Mouse (Mus musculus) neural tube, embryonic 15.5 days (tissue): ENCODE data around the gene Ephb4. TPM values are rescaled to one million over a fixed set of nuclear protein-coding genes. Genes with fewer than 3 reads are reported as not detected.

ENCODE experiments used
- ATAC-seq: fragments of 200-750 bp; cut with Nextera tagmentation; 2 replicates; pipeline ENCODE4 v1.8.0; 2017; ENCODE audit warnings: mild to moderate bottlenecking, moderate TSS enrichment, moderate library complexity; ENCODE audit not compliant: low FRiP score
- H3K27ac ChIP-seq: fragments of 300-500 bp; sonication (generic); replicated peaks from 2 replicates; pipeline ENCODE4 v1.5.1; 2015; ENCODE audit warnings: mild to moderate bottlenecking, inconsistent platforms
- H3K27me3 ChIP-seq: fragments of 300-500 bp; sonication (generic); replicated peaks from 2 replicates; pipeline ENCODE4 v1.6.1; 2015; ENCODE audit warnings: inconsistent platforms
- H3K36me3 ChIP-seq: fragments of 300-500 bp; sonication (generic); 2 replicates; pipeline ENCODE4 v1.6.1; 2015; ENCODE audit warnings: inconsistent platforms
- H3K4me1 ChIP-seq: fragments of 300-500 bp; sonication (generic); 2 replicates; pipeline ENCODE4 v1.6.1; 2015; ENCODE audit warnings: inconsistent platforms
- H3K4me2 ChIP-seq: fragments of 300-500 bp; sonication (generic); 2 replicates; pipeline ENCODE4 v1.6.1; 2015; ENCODE audit warnings: inconsistent platforms, mild to moderate bottlenecking, moderate library complexity
- H3K4me3 ChIP-seq: fragments of 300-500 bp; sonication (generic); replicated peaks from 2 replicates; pipeline ENCODE4 v1.5.1; 2015; ENCODE audit warnings: mild to moderate bottlenecking, inconsistent platforms
- H3K9ac ChIP-seq: fragments of 300-500 bp; sonication (generic); replicated peaks from 2 replicates; pipeline ENCODE4 v1.6.1; 2015; ENCODE audit warnings: mild to moderate bottlenecking, inconsistent platforms
- H3K9me3 ChIP-seq: fragments of 300-500 bp; sonication (generic); replicated peaks from 2 replicates; pipeline ENCODE4 v1.6.1; 2016; ENCODE audit warnings: inconsistent platforms
- WGBS: fragments of 180-500 bp; shearing (Covaris S2); methylation state at CpG from one replicate; pipeline ENCODE4 v1.1.7; 2015; ENCODE audit warnings: mixed read lengths; 5-methylcytosine and 5-hydroxymethylcytosine counted together
- polyA plus RNA-seq: library from polyadenylated mRNA; unstranded; fragments of >200 nt; fragmentation: Nextera tagmentation; extraction: Ambion mirVana; gene quantifications from 2 replicates; pipeline ENCODE4 v1.2.1, GENCODE M21; 2015

Gene Ephb4
- polyA plus RNA-seq, 1 experiment from 2014 or later = 6.9 TPM

DNA sequence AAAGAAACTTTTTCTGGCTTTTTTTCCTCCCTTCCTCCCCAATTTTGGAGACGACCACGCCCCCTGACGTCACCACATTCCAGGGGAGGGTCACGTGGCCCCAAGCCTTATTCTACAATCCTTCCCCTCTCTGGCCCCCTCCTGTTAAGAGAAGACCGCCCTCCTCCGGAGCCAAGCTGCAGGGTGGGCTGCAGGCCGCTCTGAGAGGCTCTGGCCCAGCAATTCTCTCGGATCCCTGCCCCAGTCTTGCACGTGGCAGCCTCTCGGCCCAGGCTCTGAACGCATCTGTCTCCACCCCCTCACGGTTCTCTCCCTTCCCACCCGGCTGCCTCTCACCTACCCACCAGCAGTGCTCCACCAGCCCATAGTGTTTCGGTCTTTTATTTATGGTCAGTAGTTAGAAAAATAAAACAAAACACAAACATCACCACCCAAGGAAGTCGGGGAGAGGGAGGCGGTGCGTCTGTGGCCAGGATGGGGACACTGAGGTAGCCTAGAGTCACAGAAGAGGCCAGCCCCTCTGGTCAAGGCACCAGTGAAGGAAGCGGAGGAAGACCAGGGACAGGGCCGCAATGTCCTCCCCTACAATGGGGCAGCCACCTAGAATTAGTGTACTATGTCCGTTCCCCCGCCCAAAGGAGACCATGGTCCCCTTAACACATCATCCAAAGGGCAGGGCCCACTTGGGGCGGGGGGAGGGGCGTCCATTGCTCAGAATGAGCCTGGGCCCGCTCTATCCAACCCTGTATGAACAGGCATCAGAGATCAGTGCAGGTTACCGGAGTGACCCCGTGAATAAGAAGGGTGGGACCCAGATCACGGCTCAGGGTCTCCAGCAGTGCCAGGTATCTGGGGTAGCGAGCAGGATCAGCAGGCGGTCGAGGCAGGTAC lies 35.5 kb upstream of the Ephb4 start, which contains the start of gene Trip6:
Gene Trip6 (minus strand): TSS at position 212 of the 891 bp plus-strand sequence.
- peaks cover 33% of the 10 kb centered on the region for H3K36me3 ChIP-seq
- H3K4me1 ChIP-seq = peaks cover 26% of the 10 kb centered on the region
- H3K9me3 ChIP-seq = no peaks in the 10 kb centered on the region
- WGBS = 18% methylated on average over 30 of the region's 30 CpGs
- H3K4me2 ChIP-seq = peak within 1 kb of the TSS; percentile 56
- H3K27me3 ChIP-seq = no peaks in the 10 kb centered on the region
- peak within 1 kb of the TSS; percentile 38 for H3K4me3 ChIP-seq
- peak within 1 kb of the TSS; percentile 46 for H3K9ac ChIP-seq
- ATAC-seq = peak; percentile 70
- H3K27ac ChIP-seq = peak within 1 kb of the TSS; percentile 73

DNA sequence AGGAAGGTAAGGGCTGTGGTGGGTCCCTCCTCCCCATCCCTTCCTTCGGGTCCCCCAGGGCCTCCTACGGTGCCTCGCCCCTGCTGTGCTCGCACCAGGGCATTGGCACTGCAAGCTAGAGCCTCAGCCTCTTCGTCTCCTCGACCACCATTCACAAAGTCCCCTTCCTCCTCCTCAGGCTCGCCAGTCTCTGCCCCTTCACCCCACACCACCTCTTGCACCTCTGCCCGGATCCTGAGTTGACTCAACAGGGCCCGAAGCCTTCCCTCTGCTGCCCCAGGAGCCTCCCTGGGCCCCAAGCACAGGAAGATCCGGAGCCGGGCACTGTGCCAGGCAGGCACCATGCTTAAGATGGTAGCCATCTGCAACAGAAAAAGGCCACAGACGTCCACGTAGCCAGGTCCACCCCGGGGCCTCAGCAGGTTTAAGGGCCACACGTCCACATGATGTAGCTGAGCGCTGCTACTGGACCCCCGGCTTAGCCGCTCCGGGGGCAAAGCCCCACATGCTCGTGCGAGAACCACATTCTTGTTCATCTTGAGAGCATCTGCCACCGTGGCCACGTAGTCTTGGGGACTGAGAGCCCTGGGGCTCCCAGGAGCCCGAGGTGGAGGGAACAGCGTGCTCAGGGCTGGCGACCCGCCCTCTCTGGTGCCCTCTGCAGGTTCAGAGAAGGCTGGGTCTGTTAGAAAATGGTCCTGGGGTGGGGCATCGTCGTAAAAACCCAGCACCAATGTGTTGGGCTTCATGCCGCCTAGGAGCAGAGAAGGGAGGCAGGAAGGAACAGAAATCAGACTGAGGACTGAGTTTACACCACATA lies 34.6 kb upstream of the Ephb4 start:
- Histone ChIP-seq H3K9ac (no peak overlapping the region), H3K36me3 (peaks cover 34% of the 10 kb centered on the region), H3K27ac (peak overlapping the region; percentile 73; the same call in 1 of the 2 replicates), H3K4me3 (no peak overlapping the region), H3K4me1 (peaks cover 26% of the 10 kb centered on the region), H3K9me3 (no peaks in the 10 kb centered on the region), H3K4me2 (peak overlapping the region; percentile 56; the same call in 1 of the 2 replicates), H3K27me3 (no peaks in the 10 kb centered on the region)
- 40% methylated on average over 30 of the region's 30 CpGs for WGBS
- no peak for ATAC-seq

DNA sequence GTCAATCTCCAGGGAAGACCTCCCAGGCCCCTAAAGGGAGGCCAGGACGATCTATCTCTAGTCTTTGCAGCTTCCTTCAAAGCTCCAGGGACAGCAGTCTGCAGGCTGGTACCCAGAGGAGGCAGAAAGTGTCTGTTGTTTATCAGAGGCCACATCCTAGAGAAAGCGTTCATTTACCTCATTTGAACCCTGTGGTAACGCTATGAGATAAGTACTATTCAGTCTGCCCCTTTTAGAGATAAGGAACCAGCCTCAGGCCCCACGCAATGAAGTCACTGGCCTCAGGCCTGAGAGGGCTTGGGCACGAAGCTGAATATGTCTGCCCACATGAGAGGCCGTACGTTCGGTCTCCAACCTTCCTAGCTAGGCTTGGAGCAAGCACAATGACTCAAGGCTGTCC lies 32.5 kb upstream of the Ephb4 start:
- H3K4me1 ChIP-seq = peaks cover 26% of the 10 kb centered on the region
- no peak overlapping the region for H3K9ac ChIP-seq
- no peaks in the 10 kb centered on the region for H3K9me3 ChIP-seq
- H3K27me3 ChIP-seq = no peaks in the 10 kb centered on the region
- no peak for ATAC-seq
- H3K4me2 ChIP-seq = no peak overlapping the region
- H3K27ac ChIP-seq = no peak overlapping the region
- H3K4me3 ChIP-seq = no peak overlapping the region
- WGBS = 90% methylated on average over 8 of the region's 8 CpGs
- H3K36me3 ChIP-seq = peaks cover 51% of the 10 kb centered on the region

DNA sequence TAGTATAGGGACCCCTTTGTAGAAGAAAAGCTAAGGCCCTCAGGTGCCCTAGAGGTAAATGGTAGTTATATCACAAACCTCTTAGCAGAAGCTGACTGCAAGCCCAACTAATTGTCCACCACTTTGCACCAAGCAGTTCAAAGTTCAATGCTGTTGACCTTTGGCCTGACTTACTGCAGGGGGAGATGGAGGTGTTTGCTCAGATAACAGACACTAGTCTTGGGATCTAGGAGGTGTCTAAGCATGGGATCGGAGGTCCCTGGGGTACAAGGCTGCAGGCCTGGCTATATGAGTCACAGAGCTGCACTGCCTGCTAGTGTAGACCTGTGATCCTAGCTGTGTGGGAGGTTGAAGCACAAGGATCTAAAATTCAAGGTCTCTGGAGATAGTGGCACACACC lies 31.3 kb upstream of the Ephb4 start:
- H3K9ac ChIP-seq = no peak overlapping the region
- peaks cover 60% of the 10 kb centered on the region for H3K36me3 ChIP-seq
- H3K9me3 ChIP-seq = no peaks in the 10 kb centered on the region
- H3K27me3 ChIP-seq = no peaks in the 10 kb centered on the region
- no peak for ATAC-seq
- H3K4me3 ChIP-seq = no peak overlapping the region
- 91% methylated on average over 1 of the region's 1 CpGs for WGBS
- peaks cover 20% of the 10 kb centered on the region for H3K4me1 ChIP-seq
- no peak overlapping the region for H3K4me2 ChIP-seq
- H3K27ac ChIP-seq = no peak overlapping the region

DNA sequence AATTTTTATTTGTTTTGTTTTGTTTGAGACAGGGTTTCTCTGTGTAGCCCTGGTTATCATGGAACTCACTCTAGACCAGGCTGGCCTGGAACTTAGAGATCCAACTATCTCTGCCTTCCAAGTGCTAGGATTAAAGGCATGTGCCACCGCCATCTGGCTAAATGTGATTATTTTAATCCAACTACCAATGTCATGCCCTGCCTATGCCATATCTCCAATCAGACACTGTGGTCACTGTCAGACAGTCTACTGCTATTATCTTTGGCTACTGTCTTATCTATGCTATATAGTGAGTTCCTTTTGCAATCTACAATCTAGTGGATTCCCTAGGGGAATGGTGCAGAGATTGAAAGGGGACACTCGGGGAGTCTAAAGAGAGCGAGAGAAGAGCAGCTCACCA lies 28.9 kb upstream of the Ephb4 start:
- Histone ChIP-seq H3K27me3 (no peaks in the 10 kb centered on the region), H3K36me3 (peaks cover 71% of the 10 kb centered on the region), H3K27ac (no peak overlapping the region), H3K9ac (no peak overlapping the region), H3K4me1 (no peaks in the 10 kb centered on the region), H3K4me3 (no peak overlapping the region), H3K4me2 (no peak overlapping the region), H3K9me3 (no peaks in the 10 kb centered on the region)
- 95% methylated on average over 3 of the region's 3 CpGs for WGBS
- no peak for ATAC-seq

DNA sequence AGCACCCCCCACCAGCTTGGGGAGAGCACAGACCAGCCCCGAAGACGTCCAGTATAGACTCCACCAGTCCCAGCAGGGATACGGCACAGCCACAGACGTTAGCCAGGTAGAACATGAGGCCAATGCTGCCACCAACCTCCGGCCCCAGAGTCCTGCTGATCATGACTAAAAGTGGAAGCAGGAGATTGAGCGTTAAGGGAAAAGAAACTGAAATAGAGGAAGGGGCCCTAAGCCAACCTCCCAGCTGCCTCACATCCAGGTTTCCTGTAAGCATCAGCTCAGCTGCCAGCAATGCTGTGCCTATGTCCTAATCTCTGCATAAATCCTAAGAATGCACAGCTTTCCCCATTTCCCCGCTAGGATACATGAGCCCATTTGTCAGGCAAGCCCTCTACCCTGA lies 19.0 kb upstream of the Ephb4 start:
- WGBS = 89% methylated on average over 7 of the region's 7 CpGs
- Histone ChIP-seq H3K36me3 (peaks cover 15% of the 10 kb centered on the region), H3K4me3 (no peak overlapping the region), H3K27me3 (no peaks in the 10 kb centered on the region), H3K4me1 (peaks cover 20% of the 10 kb centered on the region), H3K9ac (no peak overlapping the region), H3K27ac (no peak overlapping the region), H3K9me3 (no peaks in the 10 kb centered on the region), H3K4me2 (no peak overlapping the region)
- no peak for ATAC-seq

DNA sequence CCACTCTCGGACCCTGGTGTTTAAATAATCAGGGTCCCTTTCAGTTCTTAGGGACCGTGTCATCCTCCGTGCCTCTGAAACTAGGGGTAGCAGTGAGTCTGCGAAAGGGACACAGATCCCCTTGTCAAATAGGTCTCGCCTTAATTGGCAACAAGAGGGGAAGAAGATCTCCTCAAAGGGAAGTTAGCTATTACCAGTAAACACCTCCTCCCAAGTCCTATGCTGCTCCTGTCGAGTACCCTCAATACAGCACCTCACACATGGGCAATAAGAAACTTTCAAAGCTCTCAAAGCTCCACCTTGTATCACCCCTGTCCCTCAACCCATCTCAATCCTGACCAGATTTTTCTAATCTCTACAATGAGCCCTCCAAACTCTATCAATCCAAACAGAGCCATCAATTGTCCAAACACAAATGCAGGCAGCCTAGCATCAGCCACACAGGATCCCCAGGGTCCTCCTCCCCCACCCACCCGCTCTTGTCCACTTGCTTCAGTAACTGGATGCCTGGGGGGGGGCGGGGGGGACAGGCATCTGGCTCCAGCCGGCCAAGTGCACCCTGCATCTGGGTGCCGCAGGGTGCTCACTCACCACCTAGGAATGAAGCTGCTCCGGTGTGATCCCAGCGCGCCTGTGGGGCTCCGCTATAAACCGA lies 16.9 kb upstream of the Ephb4 start:
- WGBS = 14% methylated on average over 15 of the region's 15 CpGs
- Histone ChIP-seq H3K27ac (peak overlapping the region; percentile 76), H3K9me3 (no peaks in the 10 kb centered on the region), H3K4me1 (peaks cover 26% of the 10 kb centered on the region), H3K4me3 (peak overlapping the region; percentile 62), H3K36me3 (peaks cover 3% of the 10 kb centered on the region), H3K4me2 (peak overlapping the region; percentile 91), H3K9ac (peak overlapping the region; percentile 76), H3K27me3 (no peaks in the 10 kb centered on the region)
- ATAC-seq = peak; percentile 43

DNA sequence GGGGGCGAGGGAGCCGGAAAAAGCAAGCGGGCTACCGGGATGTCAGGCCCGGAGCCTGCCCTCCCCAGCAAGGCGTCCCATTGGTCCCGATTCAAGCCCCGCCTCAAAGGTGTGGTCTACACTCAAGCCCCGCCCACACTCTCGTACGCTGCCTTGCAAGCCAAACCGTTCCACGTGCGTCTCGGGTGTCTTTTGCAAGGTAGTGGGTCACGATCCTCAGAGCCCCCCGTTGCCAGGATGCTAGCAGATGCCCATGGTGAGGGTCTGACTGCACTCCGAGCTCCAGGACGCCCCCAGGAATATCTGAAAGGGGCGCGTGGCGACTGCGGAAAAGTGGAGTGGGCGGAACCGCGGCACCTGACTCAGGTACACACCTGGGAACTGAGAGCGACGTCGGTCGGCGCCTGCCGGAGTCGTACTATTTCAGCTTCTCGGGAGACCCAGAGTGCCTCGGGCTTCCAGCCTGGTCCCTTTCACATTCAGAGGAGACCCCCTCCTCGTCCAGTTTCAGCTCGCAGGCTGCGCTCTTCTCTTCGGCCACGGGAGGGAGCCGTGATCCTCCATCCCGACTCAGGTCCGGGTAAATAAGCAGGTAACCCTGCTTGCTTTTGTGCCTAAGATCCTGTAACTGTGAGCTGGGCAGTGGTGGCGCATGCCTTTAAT lies 16.3 kb upstream of the Ephb4 start, which contains the start of gene Slc12a9:
Gene Slc12a9 (minus strand): TSS at position 86 of the 663 bp plus-strand sequence.
- peak within 1 kb of the TSS; percentile 91 for H3K4me2 ChIP-seq
- H3K9me3 ChIP-seq = no peaks in the 10 kb centered on the region
- H3K4me1 ChIP-seq = peaks cover 28% of the 10 kb centered on the region
- peak within 1 kb of the TSS; percentile 76 for H3K27ac ChIP-seq
- H3K9ac ChIP-seq = peak within 1 kb of the TSS; percentile 76
- H3K36me3 ChIP-seq = no peaks in the 10 kb centered on the region; the same call in 1 of the 2 replicates
- ATAC-seq = peak; percentile 93
- under 1% methylated on average over 44 of the region's 44 CpGs for WGBS
- H3K4me3 ChIP-seq = peak within 1 kb of the TSS; percentile 62
- H3K27me3 ChIP-seq = no peaks in the 10 kb centered on the region

DNA sequence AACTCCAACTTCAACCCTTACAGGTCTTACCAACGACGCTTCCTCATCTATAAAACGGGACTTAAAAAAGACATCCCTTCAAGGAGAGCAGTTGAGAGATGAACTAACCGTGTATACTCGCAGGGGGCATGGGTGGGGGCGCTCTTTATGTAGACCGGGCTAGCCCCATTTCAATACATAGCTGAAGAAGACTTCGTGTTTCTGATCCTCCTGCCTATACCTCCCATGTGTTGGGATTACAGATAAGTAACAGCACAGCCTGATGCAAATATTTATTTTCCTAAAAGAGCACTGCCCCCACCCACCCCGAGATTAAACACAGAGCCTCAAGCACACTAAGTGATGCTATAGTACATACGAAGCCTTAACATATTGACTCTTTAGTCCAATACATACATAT lies 15.6 kb upstream of the Ephb4 start:
- Histone ChIP-seq H3K4me3 (peak overlapping the region; percentile 62), H3K4me2 (peak overlapping the region; percentile 91), H3K27me3 (no peaks in the 10 kb centered on the region), H3K27ac (peak overlapping the region; percentile 76; the same call in 1 of the 2 replicates), H3K4me1 (peaks cover 34% of the 10 kb centered on the region), H3K9ac (no peak overlapping the region), H3K9me3 (no peaks in the 10 kb centered on the region), H3K36me3 (no peaks in the 10 kb centered on the region; the same call in 1 of the 2 replicates)
- 61% methylated on average over 10 of the region's 10 CpGs for WGBS
- ATAC-seq = no peak

DNA sequence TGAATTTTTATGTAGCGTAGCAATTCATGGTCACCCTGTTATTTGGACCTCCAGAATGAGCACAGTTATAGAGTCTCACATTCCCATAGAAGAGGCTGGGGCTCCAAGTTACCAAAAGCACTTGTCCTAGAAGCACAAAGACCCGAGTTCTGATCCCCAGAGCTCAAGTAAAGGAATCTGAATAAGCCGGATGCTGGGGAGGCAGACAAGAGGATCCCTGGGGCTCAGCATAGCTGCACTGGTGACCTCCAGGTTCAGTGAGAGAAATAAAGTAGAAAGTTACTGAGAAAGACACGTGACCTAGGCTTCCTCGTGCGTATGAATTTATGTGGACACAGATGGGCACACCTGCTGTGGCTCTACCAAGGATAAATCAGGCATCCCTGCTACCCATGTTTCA lies 14.8 kb upstream of the Ephb4 start:
- Histone ChIP-seq H3K4me1 (peaks cover 42% of the 10 kb centered on the region), H3K4me2 (no peak overlapping the region), H3K9me3 (no peaks in the 10 kb centered on the region), H3K27ac (no peak overlapping the region), H3K4me3 (no peak overlapping the region), H3K9ac (0 out of 2 replicates have a peak overlapping the region, but pooled peaks have one; percentile 7), H3K36me3 (no peaks in the 10 kb centered on the region; the same call in 1 of the 2 replicates), H3K27me3 (no peaks in the 10 kb centered on the region)
- 82% methylated on average over 6 of the region's 6 CpGs for WGBS
- ATAC-seq = no peak

DNA sequence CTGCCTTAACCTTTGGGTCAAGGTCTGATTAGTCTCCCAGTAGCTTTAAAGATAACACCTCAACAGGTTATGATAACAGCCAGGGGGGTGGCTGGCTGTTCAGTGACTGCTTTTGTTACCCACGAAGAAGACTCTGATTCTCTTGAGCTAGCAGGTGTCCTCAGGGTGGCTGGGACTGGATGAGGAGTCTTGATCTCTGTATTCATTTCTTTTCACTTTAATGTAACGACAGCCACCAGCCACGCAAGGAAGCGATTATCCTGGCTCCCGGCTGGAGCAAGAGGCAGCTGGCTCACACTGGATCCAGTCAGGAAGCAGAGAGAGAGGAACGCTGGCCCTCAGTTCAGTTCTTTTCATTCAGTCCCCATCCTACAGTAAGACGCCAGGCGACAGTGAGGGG lies 12.7 kb upstream of the Ephb4 start:
- Histone ChIP-seq H3K9ac (no peak overlapping the region), H3K4me2 (no peak overlapping the region), H3K4me1 (peaks cover 38% of the 10 kb centered on the region), H3K4me3 (no peak overlapping the region), H3K9me3 (no peaks in the 10 kb centered on the region), H3K27me3 (no peaks in the 10 kb centered on the region), H3K27ac (no peak overlapping the region), H3K36me3 (no peaks in the 10 kb centered on the region)
- WGBS = 67% methylated on average over 8 of the region's 8 CpGs
- ATAC-seq = no peak
